Mouse (Mus musculus): ENCODE results near the gene Mfsd4b5. TPM values are rescaled to one million over a fixed set of nuclear protein-coding genes. Genes with fewer than 3 reads are reported as not detected.
A peak's percentile ranks its signal among the peaks of the same experiment; 100 is the strongest.

Gene Mfsd4b5
- 0.12 and 0.13 TPM in 2 replicates for polyA plus RNA-seq (2014; fragmentation: Nextera tagmentation; extraction: Ambion mirVana)

DNA sequence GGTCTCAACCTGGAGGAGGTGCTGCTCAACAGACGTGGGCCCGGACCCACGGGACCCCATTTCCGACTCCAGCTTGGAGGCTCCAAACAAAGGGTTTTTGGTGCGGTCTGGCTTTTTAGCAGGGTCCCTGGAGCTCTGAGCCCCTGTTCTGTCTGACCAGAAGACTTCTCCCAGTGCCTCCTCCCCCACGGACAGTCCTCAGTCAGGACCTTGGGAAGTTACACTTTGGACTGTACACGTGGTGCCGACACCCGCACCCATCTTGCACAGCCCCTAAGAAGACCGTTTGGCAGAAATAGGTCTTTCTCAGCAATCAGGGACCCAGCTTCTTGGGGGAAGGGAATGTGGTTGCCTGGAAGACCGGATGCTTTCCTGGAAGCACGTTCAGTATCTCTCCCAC, at the start of gene Mfsd4b5:
Gene Mfsd4b5, minus strand, starts transcription at position 181 of the 400 bp plus-strand sequence.
- H3K4me2 ChIP-seq (ENCODE audit: low read depth, low read length): no peak within 1 kb of the TSS
- no peak within 1 kb of the TSS for H3K9ac ChIP-seq (ENCODE audit: low read depth, low read length)
- no peaks in the 10 kb centered on the region for H3K27me3 ChIP-seq (replicated peaks; ENCODE audit: control insufficient read depth, insufficient read depth, low read length)
- no peak within 1 kb of the TSS for H3K27ac ChIP-seq (replicated peaks; ENCODE audit: low read depth, low read length)
- no peak within 1 kb of the TSS for H3K4me3 ChIP-seq (ENCODE audit: low read depth, low read length)
- no peak for ATAC-seq (ENCODE audit: low read depth)
- H3K4me1 ChIP-seq (ENCODE audit: control insufficient read depth, insufficient read depth, low read length): no peaks in the 10 kb centered on the region
- no peaks in the 10 kb centered on the region for H3K36me3 ChIP-seq (ENCODE audit: control insufficient read depth, insufficient read depth, low read length)
- WGBS: 87% methylated on average over 12 of the region's 12 CpGs
- no peaks in the 10 kb centered on the region for H3K9me3 ChIP-seq (ENCODE audit: control insufficient read depth, low read length)
- no peak for DNase-seq (ENCODE audit: low spot score)

DNA sequence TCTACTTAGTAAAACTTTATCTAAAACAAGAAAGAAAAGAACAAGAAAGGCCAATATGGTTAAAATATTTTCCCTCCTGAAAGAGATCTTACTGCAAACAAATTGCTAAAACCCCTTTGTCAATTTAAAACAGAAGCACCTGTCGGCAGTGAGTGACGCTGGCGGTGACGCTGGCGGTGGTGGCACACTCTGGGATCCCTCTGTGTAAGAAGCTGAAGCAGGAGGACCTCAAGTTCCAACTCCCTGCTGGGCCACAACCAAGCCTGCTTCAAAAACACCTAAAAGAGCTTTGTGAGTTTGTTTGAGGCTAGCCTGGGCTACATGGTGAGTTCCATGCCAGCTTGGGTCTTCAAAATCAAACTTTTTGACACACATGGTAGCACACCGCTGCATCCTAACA, 48.5 kb upstream of the Mfsd4b5 start:
- H3K27ac ChIP-seq (replicated peaks; ENCODE audit: low read depth, low read length): no peak overlapping the region
- H3K4me3 ChIP-seq (ENCODE audit: low read depth, low read length): no peak overlapping the region
- no peaks in the 10 kb centered on the region for H3K36me3 ChIP-seq (ENCODE audit: control insufficient read depth, insufficient read depth, low read length)
- no peak overlapping the region for H3K4me2 ChIP-seq (ENCODE audit: low read depth, low read length)
- H3K9ac ChIP-seq (ENCODE audit: low read depth, low read length): no peak overlapping the region
- no peaks in the 10 kb centered on the region for H3K9me3 ChIP-seq (ENCODE audit: control insufficient read depth, low read length)
- ATAC-seq (ENCODE audit: low read depth) (no peak), DNase-seq (ENCODE audit: low spot score) (no peak)
- H3K27me3 ChIP-seq (replicated peaks; ENCODE audit: control insufficient read depth, insufficient read depth, low read length): no peaks in the 10 kb centered on the region
- 92% methylated on average over 6 of the region's 6 CpGs for WGBS
- no peaks in the 10 kb centered on the region for H3K4me1 ChIP-seq (ENCODE audit: control insufficient read depth, insufficient read depth, low read length)

DNA sequence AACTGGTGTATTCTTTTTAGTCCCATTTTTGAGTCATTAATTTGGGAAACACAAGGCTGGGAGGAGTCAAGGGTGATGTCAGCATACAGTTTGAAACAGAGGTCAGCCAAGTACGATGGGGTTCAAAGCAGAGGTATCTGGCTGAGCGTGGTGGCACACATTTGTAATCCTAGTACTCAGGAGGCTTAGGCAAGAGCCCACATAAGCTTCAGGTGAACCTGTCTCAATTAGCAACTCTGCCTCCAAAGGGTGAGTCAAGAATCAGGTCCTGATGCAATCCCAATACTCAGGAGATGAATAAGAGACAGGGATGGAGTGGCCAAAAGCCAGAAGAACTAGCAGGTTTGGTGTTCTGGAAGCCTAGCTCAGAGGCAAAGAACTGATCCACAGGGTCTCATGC, 46.5 kb upstream of the Mfsd4b5 start:
- no peaks in the 10 kb centered on the region for H3K4me1 ChIP-seq (ENCODE audit: control insufficient read depth, insufficient read depth, low read length)
- no peak overlapping the region for H3K9ac ChIP-seq (ENCODE audit: low read depth, low read length)
- no peaks in the 10 kb centered on the region for H3K27me3 ChIP-seq (replicated peaks; ENCODE audit: control insufficient read depth, insufficient read depth, low read length)
- no peak overlapping the region for H3K27ac ChIP-seq (replicated peaks; ENCODE audit: low read depth, low read length)
- H3K4me2 ChIP-seq (ENCODE audit: low read depth, low read length): no peak overlapping the region
- ATAC-seq (ENCODE audit: low read depth): no peak
- no peaks in the 10 kb centered on the region for H3K9me3 ChIP-seq (ENCODE audit: control insufficient read depth, low read length)
- H3K36me3 ChIP-seq (ENCODE audit: control insufficient read depth, insufficient read depth, low read length): no peaks in the 10 kb centered on the region
- DNase-seq (ENCODE audit: low spot score): no peak
- no peak overlapping the region for H3K4me3 ChIP-seq (ENCODE audit: low read depth, low read length)
- WGBS: 73% methylated on average over 2 of the region's 2 CpGs

DNA sequence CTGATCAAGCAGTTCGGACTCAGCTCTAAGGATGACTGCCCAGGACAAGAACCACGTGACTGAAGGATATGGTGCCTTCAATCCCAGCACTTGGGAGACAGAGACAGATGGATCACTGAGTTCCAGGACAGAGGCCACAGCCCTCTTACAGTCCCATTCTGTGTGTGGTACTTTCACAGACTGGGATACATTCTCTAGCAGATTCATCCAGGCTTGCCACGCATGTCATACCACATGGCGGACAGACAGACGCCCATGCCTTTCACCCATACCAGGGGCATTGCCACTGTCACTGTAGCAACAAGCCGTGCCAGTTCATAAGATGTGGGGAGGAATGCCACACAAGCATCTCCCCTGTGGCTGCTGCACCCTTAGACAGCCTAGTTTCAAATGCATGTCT, 44.3 kb upstream of the Mfsd4b5 start:
- WGBS: 90% methylated on average over 6 of the region's 6 CpGs
- Histone ChIP-seq H3K27me3 (replicated peaks; ENCODE audit: control insufficient read depth, insufficient read depth, low read length) (no peaks in the 10 kb centered on the region), H3K4me2 (ENCODE audit: low read depth, low read length) (no peak overlapping the region), H3K4me3 (ENCODE audit: low read depth, low read length) (no peak overlapping the region), H3K9me3 (ENCODE audit: control insufficient read depth, low read length) (no peaks in the 10 kb centered on the region), H3K36me3 (ENCODE audit: control insufficient read depth, insufficient read depth, low read length) (no peaks in the 10 kb centered on the region), H3K27ac (replicated peaks; ENCODE audit: low read depth, low read length) (no peak overlapping the region), H3K9ac (ENCODE audit: low read depth, low read length) (no peak overlapping the region), H3K4me1 (ENCODE audit: control insufficient read depth, insufficient read depth, low read length) (no peaks in the 10 kb centered on the region)
- no peak for ATAC-seq (ENCODE audit: low read depth)
- no peak for DNase-seq (ENCODE audit: low spot score)

DNA sequence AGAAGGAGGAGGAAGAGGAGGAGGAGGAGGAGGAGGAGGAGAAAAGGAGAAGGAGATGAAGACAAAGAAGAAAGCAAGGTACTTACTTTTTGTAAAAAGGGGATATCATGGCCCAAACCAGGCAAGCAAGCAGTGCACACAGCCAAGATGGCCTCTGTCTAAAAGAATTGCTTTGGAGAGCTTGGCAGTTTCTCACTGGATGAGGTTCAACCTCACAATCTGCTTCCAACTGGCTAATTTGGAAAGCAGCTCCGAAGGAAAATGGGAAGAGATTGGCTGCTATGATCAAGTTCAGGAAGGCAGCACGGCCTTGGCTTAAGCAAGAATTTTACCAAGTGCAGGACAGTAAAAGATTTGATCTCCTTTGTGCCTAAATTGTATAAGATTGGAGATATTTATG, 43.2 kb upstream of the Mfsd4b5 start:
- Histone ChIP-seq H3K4me1 (ENCODE audit: control insufficient read depth, insufficient read depth, low read length) (peaks cover 3% of the 10 kb centered on the region; the same call in 1 of the 2 replicates), H3K4me2 (ENCODE audit: low read depth, low read length) (no peak overlapping the region), H3K4me3 (ENCODE audit: low read depth, low read length) (no peak overlapping the region), H3K9me3 (ENCODE audit: control insufficient read depth, low read length) (no peaks in the 10 kb centered on the region), H3K27me3 (replicated peaks; ENCODE audit: control insufficient read depth, insufficient read depth, low read length) (no peaks in the 10 kb centered on the region), H3K27ac (replicated peaks; ENCODE audit: low read depth, low read length) (no peak overlapping the region), H3K9ac (ENCODE audit: low read depth, low read length) (no peak overlapping the region), H3K36me3 (ENCODE audit: control insufficient read depth, insufficient read depth, low read length) (no peaks in the 10 kb centered on the region)
- ATAC-seq (ENCODE audit: low read depth) (no peak), DNase-seq (ENCODE audit: low spot score) (no peak)
- WGBS: 72% methylated on average over 2 of the region's 2 CpGs

DNA sequence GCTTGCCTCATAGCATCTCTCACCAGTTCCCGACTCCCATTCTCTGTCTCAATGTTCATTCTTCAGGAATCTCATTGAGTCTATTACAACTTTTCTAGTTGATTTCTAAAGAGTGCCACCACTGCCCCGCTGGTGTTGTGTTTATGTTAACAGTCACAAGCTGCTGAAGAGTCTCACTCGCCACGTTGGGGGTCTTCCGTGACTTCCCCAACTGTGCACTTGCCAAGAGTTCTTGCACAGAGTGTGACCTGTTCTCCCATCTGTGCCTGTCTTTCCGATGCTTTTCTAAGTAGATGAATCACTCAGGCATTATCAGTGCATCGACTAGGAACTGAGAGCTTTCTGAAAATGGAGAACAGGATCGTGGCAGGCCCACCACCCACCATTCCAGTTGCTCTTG, 41.6 kb upstream of the Mfsd4b5 start:
- WGBS: 86% methylated on average over 8 of the region's 8 CpGs
- peaks cover 3% of the 10 kb centered on the region; the same call in 1 of the 2 replicates for H3K4me1 ChIP-seq (ENCODE audit: control insufficient read depth, insufficient read depth, low read length)
- no peaks in the 10 kb centered on the region for H3K36me3 ChIP-seq (ENCODE audit: control insufficient read depth, insufficient read depth, low read length)
- no peak overlapping the region for H3K9ac ChIP-seq (ENCODE audit: low read depth, low read length)
- no peak overlapping the region for H3K27ac ChIP-seq (replicated peaks; ENCODE audit: low read depth, low read length)
- no peak for DNase-seq (ENCODE audit: low spot score)
- H3K9me3 ChIP-seq (ENCODE audit: control insufficient read depth, low read length): no peaks in the 10 kb centered on the region
- H3K27me3 ChIP-seq (replicated peaks; ENCODE audit: control insufficient read depth, insufficient read depth, low read length): 0 out of 2 replicates have a peak, but pooled peaks cover 7% of the 10 kb centered on the region
- no peak for ATAC-seq (ENCODE audit: low read depth)
- no peak overlapping the region for H3K4me2 ChIP-seq (ENCODE audit: low read depth, low read length)
- no peak overlapping the region for H3K4me3 ChIP-seq (ENCODE audit: low read depth, low read length)

DNA sequence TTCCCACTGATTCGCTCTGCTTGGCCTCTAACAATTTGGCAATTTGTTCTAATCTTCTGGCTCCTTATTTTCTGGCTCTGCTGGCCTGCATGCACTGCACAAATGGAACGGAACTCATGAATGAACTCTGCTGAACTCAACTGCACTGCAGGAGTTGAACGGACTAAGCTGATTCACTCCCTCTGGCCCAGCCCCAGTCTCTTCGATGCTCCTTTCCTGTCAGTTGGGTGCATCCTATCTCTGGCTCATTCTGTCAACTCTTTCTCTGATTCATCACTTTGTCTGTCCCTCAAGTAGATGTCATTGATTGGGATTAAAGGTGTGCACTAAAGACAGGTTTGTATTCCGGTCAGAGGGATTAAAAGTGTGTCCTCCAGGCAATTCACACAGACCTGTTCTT, 40.1 kb upstream of the Mfsd4b5 start:
- Histone ChIP-seq H3K4me1 (ENCODE audit: control insufficient read depth, insufficient read depth, low read length) (peaks cover 3% of the 10 kb centered on the region; the same call in 1 of the 2 replicates), H3K36me3 (ENCODE audit: control insufficient read depth, insufficient read depth, low read length) (no peaks in the 10 kb centered on the region), H3K27ac (replicated peaks; ENCODE audit: low read depth, low read length) (no peak overlapping the region), H3K9ac (ENCODE audit: low read depth, low read length) (no peak overlapping the region), H3K27me3 (replicated peaks; ENCODE audit: control insufficient read depth, insufficient read depth, low read length) (0 out of 2 replicates have a peak, but pooled peaks cover 8% of the 10 kb centered on the region), H3K9me3 (ENCODE audit: control insufficient read depth, low read length) (no peaks in the 10 kb centered on the region), H3K4me2 (ENCODE audit: low read depth, low read length) (no peak overlapping the region), H3K4me3 (ENCODE audit: low read depth, low read length) (no peak overlapping the region)
- no peak for ATAC-seq (ENCODE audit: low read depth)
- DNase-seq (ENCODE audit: low spot score): no peak
- WGBS: 89% methylated on average over 5 of the region's 5 CpGs

DNA sequence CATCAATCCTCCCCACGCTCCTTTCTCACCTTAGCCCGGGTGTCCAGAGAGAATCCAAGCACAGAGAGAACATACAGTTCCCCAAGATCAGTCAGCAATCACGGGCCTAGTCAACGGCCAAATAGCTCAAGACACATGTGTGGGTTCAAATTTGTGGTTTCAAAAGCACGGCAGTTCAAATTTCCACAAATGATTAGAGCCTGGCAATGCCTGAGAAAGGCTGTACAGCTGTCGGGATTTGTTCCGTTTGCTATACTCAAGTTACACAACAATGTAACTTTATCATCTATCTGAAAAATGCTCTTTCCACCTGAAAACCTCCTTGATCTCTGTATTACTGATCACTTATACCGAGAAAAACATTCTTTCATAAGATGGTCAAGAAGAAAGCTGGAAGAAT, 39.1 kb upstream of the Mfsd4b5 start:
- H3K4me3 ChIP-seq (ENCODE audit: low read depth, low read length): peak overlapping the region; percentile 65
- H3K36me3 ChIP-seq (ENCODE audit: control insufficient read depth, insufficient read depth, low read length): no peaks in the 10 kb centered on the region
- H3K9ac ChIP-seq (ENCODE audit: low read depth, low read length): peak overlapping the region; percentile 70
- ATAC-seq (ENCODE audit: low read depth) (peak; percentile 10; the same call in 1 of the 2 replicates), DNase-seq (ENCODE audit: low spot score) (peak; percentile 53)
- no peaks in the 10 kb centered on the region for H3K9me3 ChIP-seq (ENCODE audit: control insufficient read depth, low read length)
- 0 out of 2 replicates have a peak, but pooled peaks cover 8% of the 10 kb centered on the region for H3K27me3 ChIP-seq (replicated peaks; ENCODE audit: control insufficient read depth, insufficient read depth, low read length)
- 25% methylated on average over 8 of the region's 8 CpGs for WGBS
- no peak overlapping the region; the same call in 1 of the 2 replicates for H3K27ac ChIP-seq (replicated peaks; ENCODE audit: low read depth, low read length)
- H3K4me2 ChIP-seq (ENCODE audit: low read depth, low read length): peak overlapping the region; percentile 99
- H3K4me1 ChIP-seq (ENCODE audit: control insufficient read depth, insufficient read depth, low read length): peaks cover 3% of the 10 kb centered on the region; the same call in 1 of the 2 replicates

Data from embryonic facial prominence, embryonic 14.5 days (tissue).